Mouse (Mus musculus) bone marrow macrophage, adult 2 months (primary cell): Measurements from ENCODE around the gene Dbx1. TPM values are rescaled to one million over a fixed set of nuclear protein-coding genes. Genes with fewer than 3 reads are reported as not detected.
A peak's percentile ranks its signal among the peaks of the same experiment; 100 is the strongest.

Source experiments
- H3K27ac ChIP-seq: 2 replicates; pipeline ENCODE4 v1.5.1; 2012; ENCODE audit warnings: low read depth, low read length; ENCODE audit not compliant: insufficient read depth
- H3K4me1 ChIP-seq: 2 replicates; pipeline ENCODE4 v1.6.1; 2012; ENCODE audit warnings: low read length; ENCODE audit not compliant: control insufficient read depth, insufficient read depth
- H3K4me3 ChIP-seq: 2 replicates; pipeline ENCODE4 v1.5.1; 2012; ENCODE audit warnings: mild to moderate bottlenecking, low read length, moderate library complexity; ENCODE audit not compliant: insufficient read depth
- CTCF ChIP-seq: IDR thresholded peaks from 2 replicates; pipeline ENCODE4 v1.5.1; 2012; ENCODE audit warnings: low read depth, mild to moderate bottlenecking, low read length, moderate library complexity
- POLR2A ChIP-seq: IDR thresholded peaks from 2 replicates; pipeline ENCODE4 v1.6.1; 2012; ENCODE audit warnings: mild to moderate bottlenecking, low read depth, low read length, borderline replicate concordance
- polyA plus RNA-seq: library from polyadenylated mRNA; stranded (reverse); fragments of >200 nt; gene quantifications from 2 replicates; pipeline ENCODE4 v1.2.4, GENCODE M21; 2012; ENCODE audit not compliant: missing spikeins, insufficient read depth, insufficient read length

Dbx1 gene
- polyA plus RNA-seq, 1 experiment: not detected

GRCm38 (mm10) chr7:49633375-49633956 is 3.2 kb downstream of the Dbx1 start:
- TF ChIP-seq CTCF (no peak), POLR2A (no peak)
- H3K4me1 ChIP-seq: no peaks in the 10 kb centered on the region
- H3K4me3 ChIP-seq: peak overlapping the region; percentile 46
- H3K27ac ChIP-seq: no peak overlapping the region

- H3K4me1 ChIP-seq: no peaks in the 10 kb centered on the region
- no peak for TF ChIP-seq POLR2A
- no peak for TF ChIP-seq CTCF
- no peak overlapping the region for H3K4me3 ChIP-seq
- H3K27ac ChIP-seq: no peak overlapping the region
Measured at GRCm38 (mm10) chr7:49632391-49632790, 4.3 kb downstream of the Dbx1 start.

DNA sequence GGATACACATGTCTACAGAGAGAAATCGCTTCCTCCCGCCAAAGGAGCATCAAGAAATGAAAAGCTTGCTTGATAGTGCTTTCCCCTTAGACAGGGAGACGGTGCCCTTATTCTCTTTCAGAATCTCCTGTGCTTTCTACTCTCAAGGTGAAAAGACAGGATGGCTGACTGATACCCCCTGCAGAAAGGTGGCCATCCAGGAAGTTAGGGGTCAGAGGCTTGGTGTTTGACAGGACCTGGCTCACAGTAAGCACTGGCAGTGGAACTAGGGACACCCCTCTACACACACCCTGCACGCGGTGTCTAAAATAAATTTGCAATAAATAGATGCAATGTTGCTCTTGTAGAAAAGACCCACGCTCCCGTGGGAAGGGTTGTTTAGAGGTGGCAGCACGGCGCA is 4.8 kb downstream of the Dbx1 start:
- no peaks in the 10 kb centered on the region for H3K4me1 ChIP-seq
- H3K27ac ChIP-seq: no peak overlapping the region
- TF ChIP-seq POLR2A (no peak), CTCF (no peak)
- no peak overlapping the region for H3K4me3 ChIP-seq

GRCm38 (mm10) chr7:49620160-49620559 is 16.5 kb downstream of the Dbx1 start:
- TF ChIP-seq POLR2A (no peak), CTCF (no peak)
- H3K4me3 ChIP-seq: no peak overlapping the region

GRCm38 (mm10) chr7:49617087-49617486 is 19.6 kb downstream of the Dbx1 start:
- TF ChIP-seq CTCF (no peak), POLR2A (no peak)
- no peak overlapping the region for H3K4me3 ChIP-seq

More at GRCm38 (mm10) chr7:49620160-49620559, 16.5 kb downstream of the Dbx1 start:
- H3K4me1 ChIP-seq: no peaks in the 10 kb centered on the region
- H3K27ac ChIP-seq: no peak overlapping the region

GRCm38 (mm10) chr7:49616258-49616735 is 20.4 kb downstream of the Dbx1 start:
- no peaks in the 10 kb centered on the region for H3K4me1 ChIP-seq
- TF ChIP-seq POLR2A (no peak), CTCF (peak; percentile 71)
- no peak overlapping the region for H3K27ac ChIP-seq
- H3K4me3 ChIP-seq: no peak overlapping the region

More at GRCm38 (mm10) chr7:49617087-49617486, 19.6 kb downstream of the Dbx1 start:
- Histone ChIP-seq H3K4me1 (no peaks in the 10 kb centered on the region), H3K27ac (no peak overlapping the region)

DNA sequence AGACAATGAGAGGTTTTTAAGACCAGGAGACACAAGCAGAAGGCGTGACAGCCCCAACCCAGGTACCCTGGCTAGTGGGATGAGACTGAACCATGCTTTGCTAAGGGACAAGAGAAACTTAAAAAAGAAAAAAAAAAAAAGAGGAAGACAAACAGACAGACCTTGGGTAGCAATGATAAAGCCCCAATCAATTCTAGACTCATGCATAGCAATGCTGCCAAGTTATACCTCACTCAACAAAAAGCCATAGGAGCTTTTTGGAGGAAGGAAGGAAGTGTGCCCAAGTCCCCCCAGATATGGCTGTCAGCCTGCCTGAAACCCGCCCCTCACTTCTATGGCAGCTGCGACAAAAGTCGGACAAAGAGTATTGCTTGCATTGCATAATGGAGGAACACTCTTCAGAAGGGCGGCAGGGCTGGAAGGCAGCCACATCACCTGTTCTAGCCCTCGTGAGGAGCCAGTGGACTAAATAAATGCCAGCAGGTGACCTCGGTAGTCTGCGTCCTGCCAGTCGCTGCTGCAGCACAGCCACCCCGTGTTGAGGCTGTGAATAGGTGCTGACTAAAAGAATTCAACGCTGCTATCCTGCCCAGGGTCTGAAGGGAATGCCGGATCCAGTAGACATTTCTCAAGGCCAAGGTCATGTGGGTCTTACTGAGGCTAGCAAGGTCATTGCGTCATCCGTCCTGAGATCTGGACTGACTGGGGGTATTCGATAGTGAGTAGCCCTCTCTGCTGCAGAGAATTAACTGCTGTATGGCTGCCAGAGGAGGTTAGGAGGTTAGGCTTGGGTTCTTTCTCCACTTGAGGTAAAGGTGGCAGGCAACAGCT is 31.5 kb downstream of the Dbx1 start:
- H3K27ac ChIP-seq: no peak overlapping the region
- TF ChIP-seq CTCF (no peak), POLR2A (no peak)
- H3K4me3 ChIP-seq: no peak overlapping the region
- peaks cover 35% of the 10 kb centered on the region for H3K4me1 ChIP-seq

GRCm38 (mm10) chr7:49604244-49604643 is 32.4 kb downstream of the Dbx1 start:
- TF ChIP-seq POLR2A (no peak), CTCF (no peak)
- peaks cover 42% of the 10 kb centered on the region for H3K4me1 ChIP-seq
- no peak overlapping the region for H3K27ac ChIP-seq
- H3K4me3 ChIP-seq: no peak overlapping the region

DNA sequence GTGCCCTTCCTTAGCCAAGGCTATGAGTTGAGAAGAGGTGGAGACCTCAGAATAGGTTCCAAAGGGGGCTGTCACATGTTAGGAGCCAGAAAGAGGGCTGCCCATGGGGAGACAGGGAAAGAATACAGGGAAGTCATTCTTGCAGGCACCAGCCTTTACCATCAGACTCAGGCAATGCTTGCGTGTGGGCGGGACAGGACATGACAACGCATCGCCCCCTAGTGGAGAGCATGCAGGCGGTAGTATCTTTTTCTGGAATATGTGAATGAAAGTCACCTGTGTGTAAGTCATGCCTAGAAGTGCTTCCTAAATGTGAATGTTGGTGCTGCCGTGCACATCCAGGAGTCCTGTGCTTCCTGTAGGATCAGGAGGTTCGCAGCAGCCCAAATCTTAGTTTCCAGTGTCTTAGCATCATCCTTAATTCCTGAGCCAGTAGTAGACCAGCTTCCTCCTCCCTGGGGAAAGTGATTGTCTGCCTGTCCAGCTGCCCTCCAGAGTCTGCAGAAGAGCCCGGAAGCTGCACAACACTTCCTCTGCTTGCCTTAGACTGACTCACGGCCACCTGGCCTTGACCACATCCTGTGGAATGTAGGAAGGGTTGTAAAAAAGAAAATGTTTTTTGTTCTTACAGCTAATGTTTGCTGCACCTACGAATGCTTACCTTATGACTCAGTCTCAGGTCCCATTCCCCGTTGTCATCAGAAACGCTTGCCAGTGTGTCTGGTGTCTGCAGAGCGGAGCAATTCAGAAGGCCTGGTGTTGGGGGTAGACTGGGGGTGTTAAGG is 35.3 kb downstream of the Dbx1 start:
- Histone ChIP-seq H3K27ac (peak overlapping the region; percentile 72), H3K4me1 (peaks cover 42% of the 10 kb centered on the region), H3K4me3 (no peak overlapping the region)
- TF ChIP-seq CTCF: peak; percentile 97
- TF ChIP-seq POLR2A: no peak
